Mouse (Mus musculus) limb, embryonic 13.5 days (tissue): ENCODE data around the gene Perm1. TPM values are rescaled to one million over a fixed set of nuclear protein-coding genes. Genes with fewer than 3 reads are reported as not detected.
A peak's percentile ranks its signal among the peaks of the same experiment; 100 is the strongest.

ENCODE experiments used
- ATAC-seq: fragments of 200-750 bp; cut with Nextera tagmentation; 2 replicates; pipeline ENCODE4 v1.8.0; 2017; ENCODE audit warnings: low read depth, moderate number of reproducible peaks, moderate TSS enrichment; ENCODE audit not compliant: low FRiP score
- H3K27ac ChIP-seq: fragments of 300-500 bp; sonication (generic); 2 replicates; pipeline ENCODE4 v1.5.1; 2015; ENCODE audit warnings: inconsistent platforms, mild to moderate bottlenecking, moderate library complexity
- H3K27me3 ChIP-seq: fragments of 300-500 bp; sonication (generic); 2 replicates; pipeline ENCODE4 v1.6.1; 2015; ENCODE audit warnings: mild to moderate bottlenecking, inconsistent platforms
- H3K36me3 ChIP-seq: fragments of 300-500 bp; sonication (generic); 2 replicates; pipeline ENCODE4 v1.6.1; 2015; ENCODE audit warnings: inconsistent platforms, mild to moderate bottlenecking, moderate library complexity
- H3K4me1 ChIP-seq: fragments of 300-500 bp; sonication (generic); 2 replicates; pipeline ENCODE4 v1.6.1; 2015; ENCODE audit warnings: inconsistent platforms
- H3K4me2 ChIP-seq: fragments of 300-500 bp; sonication (generic); replicated peaks from 2 replicates; pipeline ENCODE4 v1.6.1; 2015; ENCODE audit warnings: inconsistent platforms, mild to moderate bottlenecking, moderate library complexity
- H3K4me3 ChIP-seq: fragments of 300-500 bp; sonication (generic); 2 replicates; pipeline ENCODE4 v1.5.1; 2015; ENCODE audit warnings: moderate library complexity, mild to moderate bottlenecking, inconsistent platforms
- H3K9ac ChIP-seq: fragments of 300-500 bp; sonication (generic); 2 replicates; pipeline ENCODE4 v1.6.1; 2015; ENCODE audit warnings: mild to moderate bottlenecking, inconsistent platforms
- H3K9me3 ChIP-seq: fragments of 300-500 bp; sonication (generic); 2 replicates; pipeline ENCODE4 v1.6.1; 2016; ENCODE audit warnings: inconsistent platforms
- WGBS: fragments of 180-500 bp; shearing (Covaris S2); methylation state at CpG from one replicate; pipeline ENCODE4 v1.1.7; 2015; 5-methylcytosine and 5-hydroxymethylcytosine counted together
- microRNA-seq: library from miRNA; unstranded; fragments of <30 nt; microRNA quantifications from one replicate; pipeline ENCODE4, GENCODE M21; 2016
- polyA plus RNA-seq: library from polyadenylated mRNA; unstranded; fragments of >200 nt; fragmentation: Nextera tagmentation; extraction: Ambion mirVana; gene quantifications from 2 replicates; pipeline ENCODE4 v1.2.1, GENCODE M21; 2015

Perm1 gene
- polyA plus RNA-seq, 1 experiment from 2014 or later: 0.66 TPM

DNA sequence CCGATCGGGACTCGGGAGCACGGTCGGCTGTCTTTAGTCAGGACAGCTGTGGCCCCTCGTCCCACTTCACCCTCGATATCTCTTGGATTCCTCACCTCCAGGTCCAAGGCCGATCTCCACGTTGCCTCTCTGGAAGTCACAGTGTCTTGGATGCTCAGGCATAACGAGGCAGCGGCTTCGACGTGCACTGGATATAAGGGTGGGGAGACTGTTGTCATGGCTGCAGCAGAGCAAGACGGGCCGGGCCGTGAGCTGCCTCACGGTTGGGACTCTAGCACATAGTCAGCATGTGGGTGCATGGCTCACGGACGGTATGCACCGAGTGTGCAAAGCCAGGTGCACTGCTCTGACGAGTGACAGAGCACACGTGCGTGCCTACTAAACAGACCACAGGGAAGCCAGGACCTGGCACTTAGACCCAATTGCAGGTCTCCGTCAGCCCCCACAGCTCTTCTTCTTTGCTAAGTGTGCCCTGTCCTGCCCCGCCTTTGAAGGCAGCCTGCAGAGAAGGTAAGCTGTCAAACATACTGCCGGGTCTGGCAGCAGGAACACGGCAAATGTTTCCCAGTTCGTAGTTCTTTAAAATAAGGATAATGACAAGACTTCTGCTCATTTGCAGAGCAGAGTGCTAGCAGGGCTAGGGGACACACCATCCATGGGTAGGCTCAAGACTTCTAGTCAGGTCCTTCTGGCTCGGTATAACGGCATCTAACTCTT is 38.9 kb downstream of the Perm1 start:
- no peaks in the 10 kb centered on the region for H3K9me3 ChIP-seq
- H3K4me2 ChIP-seq: peak overlapping the region; percentile 54
- H3K4me1 ChIP-seq: peaks cover 14% of the 10 kb centered on the region
- no peak overlapping the region for H3K27ac ChIP-seq
- H3K4me3 ChIP-seq: peak overlapping the region; percentile 29
- H3K27me3 ChIP-seq: peaks cover 49% of the 10 kb centered on the region
- WGBS: 2% methylated on average over 30 of the region's 30 CpGs
- H3K9ac ChIP-seq: no peak overlapping the region
- ATAC-seq: peak; percentile 57
- H3K36me3 ChIP-seq: peaks cover 1% of the 10 kb centered on the region

GRCm38 (mm10) chr4:156255078-156255839 is 39.6 kb downstream of the Perm1 start, which contains the start of gene Samd11:
Gene Samd11 (minus strand): TSS chr4:156255657.
- peak within 1 kb of the TSS; percentile 54 for H3K4me2 ChIP-seq
- H3K9me3 ChIP-seq: no peaks in the 10 kb centered on the region
- no peaks in the 10 kb centered on the region for H3K36me3 ChIP-seq
- peak within 1 kb of the TSS; percentile 29 for H3K4me3 ChIP-seq
- H3K9ac ChIP-seq: peak within 1 kb of the TSS; percentile 45; the same call in 1 of the 2 replicates
- peaks cover 47% of the 10 kb centered on the region for H3K27me3 ChIP-seq
- no peak within 1 kb of the TSS for H3K27ac ChIP-seq
- no peak for ATAC-seq
- 3% methylated on average over 26 of the region's 26 CpGs for WGBS
- H3K4me1 ChIP-seq: peaks cover 14% of the 10 kb centered on the region

Small RNA genes within 50 kb of the gene (microRNA-seq; reads per million reads assigned to microRNA genes)
- gene Mir7658: 1.0 reads per million

Other genes with a start within 250 kb of the Perm1 start
- gene B3galt6, start 223.2 kb upstream of the Perm1 start, polyA plus RNA-seq: 16.8 and 17.3 TPM in 2 replicates
- gene Sdf4, start 223.0 kb upstream of the Perm1 start, polyA plus RNA-seq: 160 and 166 TPM in 2 replicates
- gene Tnfrsf4, start 202.0 kb upstream of the Perm1 start, polyA plus RNA-seq: 0.80 and 0.85 TPM in 2 replicates
- gene Tnfrsf18, start 189.7 kb upstream of the Perm1 start, polyA plus RNA-seq: 2.8 and 2.9 TPM in 2 replicates
- gene Ttll10, start 156.5 kb upstream of the Perm1 start, polyA plus RNA-seq: 0.70 and 1.1 TPM in 2 replicates
- gene 9430015G10Rik, start 105.9 kb upstream of the Perm1 start, polyA plus RNA-seq: 45.2 and 48.7 TPM in 2 replicates
- gene Rnf223, start 85.4 kb upstream of the Perm1 start, polyA plus RNA-seq: 0.48 and 0.72 TPM in 2 replicates
- 69.5 and 73.9 TPM in 2 replicates for gene Agrn, start 18.4 kb upstream of the Perm1 start, polyA plus RNA-seq
- 1.5 and 2.4 TPM in 2 replicates for gene Isg15, start 15.1 kb upstream of the Perm1 start, polyA plus RNA-seq
- gene AW011738, start 12.6 kb upstream of the Perm1 start, polyA plus RNA-seq: 2.0 and 2.3 TPM in 2 replicates
- 24.6 and 24.9 TPM in 2 replicates for gene Plekhn1, start 19.0 kb downstream of the Perm1 start, polyA plus RNA-seq
- gene Noc2l, start 20.1 kb downstream of the Perm1 start, polyA plus RNA-seq: 68.8 and 71.5 TPM in 2 replicates
- 0.42 and 0.47 TPM in 2 replicates for gene Samd11, start 39.8 kb downstream of the Perm1 start, polyA plus RNA-seq
- gene Vmn2r-ps159, start 115.2 kb downstream of the Perm1 start, polyA plus RNA-seq: not detected in 2 replicates